Mouse (Mus musculus) adrenal gland, postnatal 0 days (tissue): ENCODE results near the gene Vax1. TPM values are rescaled to one million over a fixed set of nuclear protein-coding genes. Genes with fewer than 3 reads are reported as not detected.

Experiments
- polyA plus RNA-seq: library from polyadenylated mRNA; unstranded; fragments of >200 nt; fragmentation: Nextera tagmentation; extraction: Ambion mirVana; gene quantifications from 2 replicates; pipeline ENCODE4 v1.2.1, GENCODE M21; 2015

Vax1 gene
- not detected in 2 replicates for polyA plus RNA-seq

GRCm38 (mm10) chr19:59169936-59170765, at the start of gene Vax1:
TSS of gene Vax1 (minus strand) at chr19:59170056.

DNA sequence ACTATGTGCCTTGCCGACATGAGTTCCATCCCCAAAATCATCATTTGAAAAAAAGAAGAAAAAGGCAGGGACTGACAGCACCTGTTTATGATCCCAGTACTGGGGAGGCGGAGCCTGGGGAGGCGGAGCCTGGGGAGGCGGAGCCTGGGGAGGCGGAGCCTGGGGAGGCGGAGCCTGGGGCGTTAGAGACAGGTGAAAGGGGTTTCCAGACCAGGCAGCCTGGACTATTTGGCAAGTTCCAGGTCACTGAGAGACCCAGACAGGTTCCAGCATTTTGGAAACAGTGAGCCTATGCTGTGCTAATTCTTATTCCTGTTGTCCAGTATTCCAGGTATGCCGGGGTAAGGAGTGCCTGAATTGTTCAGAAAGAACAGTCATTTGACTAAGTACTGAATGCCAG, 49.1 kb upstream of the Vax1 start, which contains the start of gene Kcnk18:
Gene Kcnk18, plus strand, starts transcription at position 224 of the 400 bp plus-strand sequence.

Other genes starting within 250 kb of the Vax1 start
- gene Eno4, start 226.6 kb downstream of the Vax1 start, polyA plus RNA-seq, result 0.37 TPM in 1 of 2 replicates, not detected in the other
- 16.5 and 17.7 TPM in 2 replicates for gene Hspa12a, start 226.4 kb downstream of the Vax1 start, polyA plus RNA-seq
- 3.3 and 6.1 TPM in 2 replicates for gene Shtn1, start 94.0 kb downstream of the Vax1 start, polyA plus RNA-seq
- not detected in 2 replicates for gene Kcnk18, start 49.2 kb upstream of the Vax1 start, polyA plus RNA-seq
- 37.1 and 74.7 TPM in 2 replicates for gene Slc18a2, start 90.8 kb upstream of the Vax1 start, polyA plus RNA-seq
- gene Rps12-ps3, start 152.2 kb upstream of the Vax1 start, polyA plus RNA-seq, result 7.6 and 26.5 TPM in 2 replicates
- 6.7 and 7.8 TPM in 2 replicates for gene Pdzd8, start 175.7 kb upstream of the Vax1 start, polyA plus RNA-seq